Mouse (Mus musculus) CH12.LX (cell line): Measurements from ENCODE around the gene Lama2. TPM values are rescaled to one million over a fixed set of nuclear protein-coding genes. Genes with fewer than 3 reads are reported as not detected.

ENCODE experiments used
- DNase-seq: peaks from one replicate; pipeline ENCODE4 v3.0.0-alpha.2; 2013; ENCODE audit errors: extremely low read depth
- H3K27ac ChIP-seq: 2 replicates; pipeline ENCODE4 v1.5.1; 2012; ENCODE audit warnings: low read depth, mild to moderate bottlenecking, control low read depth, moderate library complexity; ENCODE audit not compliant: insufficient read depth
- H3K27me3 ChIP-seq: replicated peaks from 2 replicates; pipeline ENCODE3; 2012; ENCODE audit warnings: inconsistent platforms
- H3K36me3 ChIP-seq, 2 experiments: replicated peaks in 1 of 2; 2 replicates each; pipeline versions ENCODE3 to v1.6.1; 2012; ENCODE audit warnings: inconsistent platforms in 1 of 2, low read length in 1 of 2, mild to moderate bottlenecking in 1 of 2, mixed read lengths in 1 of 2, moderate library complexity in 1 of 2; ENCODE audit not compliant: control insufficient read depth in 1 of 2, insufficient read depth in 1 of 2
- H3K4me1 ChIP-seq, 2 experiments: 2 replicates each; pipeline ENCODE4 v1.6.1; 2012; ENCODE audit warnings: inconsistent platforms in 1 of 2, moderate library complexity in 1 of 2; ENCODE audit not compliant: insufficient read depth in 2 of 2, control insufficient read depth in 1 of 2
- H3K4me2 ChIP-seq: 2 replicates; pipeline ENCODE4 v1.6.1; 2012; ENCODE audit warnings: low read depth, mild to moderate bottlenecking, control low read depth; ENCODE audit not compliant: poor library complexity, insufficient read depth, severe bottlenecking
- H3K4me3 ChIP-seq, 3 experiments: fragments of 150-350 bp in 1 of 3; sonication (generic) in 1 of 3; replicated peaks in 1 of 3; 2 replicates each; pipeline versions ENCODE3 to v1.5.1; 2011 to 2012; ENCODE audit warnings: low read depth in 2 of 3, low read length in 2 of 3, mild to moderate bottlenecking in 2 of 3, moderate library complexity in 2 of 3, control low read depth in 1 of 3, improper control_type of control experiment in 1 of 3, inconsistent platforms in 1 of 3, mixed read lengths in 1 of 3; ENCODE audit not compliant: poor library complexity in 1 of 3
- H3K79me2 ChIP-seq: replicated peaks from 2 replicates; pipeline ENCODE4 v1.6.1; 2012; ENCODE audit warnings: mild to moderate bottlenecking, moderate library complexity; ENCODE audit not compliant: control insufficient read depth, poor library complexity, insufficient read depth, severe bottlenecking; ENCODE audit errors: extremely low read depth
- H3K9ac ChIP-seq: 2 replicates; pipeline ENCODE4 v1.6.1; 2012; ENCODE audit warnings: low read depth, mild to moderate bottlenecking, control low read depth, moderate library complexity; ENCODE audit not compliant: insufficient read depth
- H3K9me3 ChIP-seq: replicated peaks from 2 replicates; pipeline ENCODE3; 2012; ENCODE audit warnings: low read length, inconsistent platforms, mixed read lengths
- CTCF ChIP-seq, 2 experiments: IDR thresholded peaks in 1 of 2; conservative IDR thresholded peaks in 1 of 2; 2 replicates each; pipeline ENCODE4 v1.5.1; 2011 to 2012; ENCODE audit warnings: low read depth in 2 of 2, low read length in 2 of 2, improper control_type of control experiment in 1 of 2, inconsistent platforms in 1 of 2, mild to moderate bottlenecking in 1 of 2, moderate library complexity in 1 of 2
- ETS1 ChIP-seq: conservative IDR thresholded peaks from 2 replicates; pipeline ENCODE4 v1.6.1; 2012; ENCODE audit warnings: low read depth, mild to moderate bottlenecking, inconsistent platforms, low read length, improper control_type of control experiment, moderate library complexity
- HCFC1 ChIP-seq: IDR thresholded peaks from 2 replicates; pipeline ENCODE4 v1.6.1; 2012; ENCODE audit warnings: low read depth, mild to moderate bottlenecking, inconsistent platforms, low read length, improper control_type of control experiment
- KAT2A ChIP-seq: IDR thresholded peaks from 2 replicates; pipeline ENCODE4 v1.6.1; 2012; ENCODE audit warnings: low read length, improper control_type of control experiment, inconsistent platforms; ENCODE audit not compliant: insufficient replicate concordance
- MAFK ChIP-seq: IDR thresholded peaks from 2 replicates; pipeline ENCODE4 v1.6.1; 2011; ENCODE audit warnings: low read length, improper control_type of control experiment; ENCODE audit not compliant: insufficient replicate concordance
- MAX ChIP-seq: IDR thresholded peaks from 2 replicates; pipeline ENCODE4 v1.6.1; 2011; ENCODE audit warnings: low read length, improper control_type of control experiment
- MAZ ChIP-seq: IDR thresholded peaks from 2 replicates; pipeline ENCODE4 v1.6.1; 2012; ENCODE audit warnings: low read depth, mild to moderate bottlenecking, inconsistent platforms, low read length, improper control_type of control experiment, moderate library complexity
- MXI1 ChIP-seq: IDR thresholded peaks from 2 replicates; pipeline ENCODE4 v1.6.1; 2011; ENCODE audit warnings: mild to moderate bottlenecking, low read depth, low read length, improper control_type of control experiment
- PAX5 ChIP-seq: IDR thresholded peaks from 2 replicates; pipeline ENCODE4 v1.6.1; 2012; ENCODE audit warnings: low read length, inconsistent platforms, mixed read lengths
- POLR2A ChIP-seq: IDR thresholded peaks from 2 replicates; pipeline ENCODE4 v1.6.1; 2011; ENCODE audit warnings: low read depth, mild to moderate bottlenecking, improper control_type of control experiment, low read length
- RAD21 ChIP-seq: IDR thresholded peaks from 2 replicates; pipeline ENCODE4 v1.6.1; 2011; ENCODE audit warnings: low read depth, mild to moderate bottlenecking, low read length, improper control_type of control experiment, moderate library complexity
- SMC3 ChIP-seq: IDR thresholded peaks from 2 replicates; pipeline ENCODE4 v1.6.1; 2011; ENCODE audit warnings: low read depth, low read length, improper control_type of control experiment
- USF2 ChIP-seq: conservative IDR thresholded peaks from 2 replicates; pipeline ENCODE4 v1.6.1; 2011; ENCODE audit warnings: low read depth, low read length, improper control_type of control experiment
- ZNF384 ChIP-seq: IDR thresholded peaks from 2 replicates; pipeline ENCODE4 v1.6.1; 2012; ENCODE audit warnings: low read depth, low read length, improper control_type of control experiment, inconsistent platforms
- dilution Hi-C: fragments of 300-500 bp; cut with MboI; formaldehyde crosslinking; loops from 2 replicates; pipeline ENCODE4 v1.14.3; 2020; ENCODE audit warnings: low sequenced_read_pairs; ENCODE audit not compliant: extremely low pct_unique_long_range_greater_than_20kb, extremely low pct_ligation_motif_present
- in situ Hi-C: fragments of 300-500 bp; cut with MboI; formaldehyde crosslinking; loops from 3 replicates; pipeline ENCODE4 v1.14.3; 2019; ENCODE audit warnings: low sequenced_read_pairs, low pct_ligation_motif_present, low pct_unique_long_range_greater_than_20kb, mixed read lengths
- polyA plus RNA-seq: library from polyadenylated mRNA; unstranded; fragments of >175 nt; gene quantifications from 2 replicates; pipeline ENCODE4 v1.2.1, GENCODE M21; 2012; ENCODE audit warnings: low read depth; ENCODE audit not compliant: insufficient read length
- total RNA-seq, 2 experiments: library from RNA; depleted of rRNA; stranded (reverse); fragments of 300-350 nt in 1 of 2; fragments of >200 nt in 1 of 2; gene quantifications; 2 replicates each; pipeline ENCODE4 v1.2.3; 2012 to 2014

Gene Lama2
- total and polyA plus RNA-seq, 3 experiments, result not detected

DNA sequence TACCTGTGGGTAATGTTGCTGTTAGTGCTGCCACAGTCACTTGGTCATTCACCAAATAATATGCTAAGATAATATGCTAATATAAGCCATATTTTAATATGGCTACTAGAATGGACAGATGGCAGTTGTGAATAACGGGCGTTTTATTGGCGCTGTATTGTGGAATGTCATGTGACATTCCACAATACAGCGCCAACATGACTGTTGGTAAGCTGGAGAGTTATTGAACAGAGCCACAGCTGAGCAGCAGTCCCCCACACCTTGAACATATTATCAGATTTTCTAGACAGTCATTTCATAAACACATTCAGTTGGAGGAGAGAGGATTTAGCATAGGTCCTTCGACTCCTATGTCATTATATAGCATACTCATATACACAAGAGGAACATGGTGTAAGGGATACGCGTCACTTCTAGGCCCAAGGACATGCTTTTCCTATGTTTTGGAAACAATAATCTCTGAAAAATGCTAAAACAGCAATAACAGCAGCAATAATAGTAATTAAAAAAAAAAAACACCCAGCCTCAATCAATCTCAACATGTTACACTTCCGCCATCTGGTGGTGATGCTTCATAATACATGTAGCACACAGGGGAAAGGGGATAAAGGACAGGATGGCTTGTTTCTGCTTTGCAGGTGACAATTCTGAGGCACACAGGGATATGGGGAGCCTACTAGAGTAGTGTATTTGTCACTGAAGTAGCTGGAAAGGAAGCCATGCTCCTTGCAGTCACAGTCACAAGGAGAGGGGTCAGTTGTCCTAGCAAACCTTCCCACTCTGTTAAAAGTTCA is 624.2 kb downstream of the Lama2 start:
- Histone ChIP-seq H3K9ac (no peak overlapping the region), H3K4me2 (peak overlapping the region; percentile 38; the same call in 1 of the 2 replicates), H3K9me3 (no peaks in the 10 kb centered on the region), H3K27me3 (no peaks in the 10 kb centered on the region), H3K4me1 (peaks cover 0 to 8% of the 10 kb centered on the region in 2 experiments; a peak in 2 of 4 replicates), H3K79me2 (no peaks in the 10 kb centered on the region), H3K4me3 (no peak overlapping the region), H3K36me3 (no peaks in the 10 kb centered on the region), H3K27ac (no peak overlapping the region)
- dilution Hi-C loops, result no loop called here
- peak; percentile 71 for DNase-seq
- in situ Hi-C loops, result loop anchor here (25.0 kb wide), 1 partner anchor 283 kb away; no protein-coding TSS in a partner anchor
- TF ChIP-seq USF2 (no peak), POLR2A (no peak), SMC3 (peak; percentile 77), CTCF (conservative IDR thresholded peaks at IDR 0.05 in 1 of 2, IDR thresholded peaks at IDR 0.05 in 1 of 2; ENCODE audit: low read depth in 2 of 2, low read length in 2 of 2) (peak; percentile 52 to 82; a peak in 3 of 4 replicates), MAX (no peak), RAD21 (peak; percentile 75), ETS1 (no peak), KAT2A (no peak), ZNF384 (peak; percentile 94)

DNA sequence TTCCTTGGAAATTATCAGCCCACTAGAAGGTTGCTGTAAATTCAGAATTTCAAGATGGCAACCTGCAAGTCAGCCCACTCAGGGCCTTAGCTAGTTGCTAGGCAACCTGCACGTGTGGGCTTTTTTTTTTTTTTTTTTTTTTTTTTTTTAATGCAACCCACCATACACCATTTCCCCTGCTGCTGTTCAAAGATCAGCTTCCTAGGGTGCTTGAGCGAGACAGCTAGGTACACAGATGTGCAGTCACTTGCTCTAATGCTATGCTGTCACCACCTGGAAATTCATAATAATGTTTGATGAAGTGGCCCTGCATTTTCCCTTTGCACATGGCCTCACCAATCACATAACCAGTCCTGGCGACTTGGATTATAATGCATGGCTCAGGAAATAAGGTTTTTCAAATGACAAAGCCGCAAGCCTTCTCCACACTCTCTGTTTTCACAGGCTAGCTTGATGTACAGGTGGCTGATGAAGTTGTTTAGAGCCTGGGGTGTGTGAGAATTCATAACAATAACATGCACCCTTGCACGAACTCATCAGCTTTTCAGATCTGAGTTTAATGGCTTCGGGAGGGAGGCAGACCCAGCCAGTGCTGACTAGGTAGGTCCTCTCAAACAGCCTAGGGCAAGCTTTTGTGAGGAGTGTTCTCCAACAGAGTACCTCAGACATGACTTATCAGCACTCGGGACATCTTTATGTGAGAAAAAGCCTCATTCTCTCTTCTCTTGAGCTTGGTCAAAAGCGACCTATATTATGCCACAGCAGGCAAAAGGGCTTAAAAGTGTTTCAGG is 625.4 kb downstream of the Lama2 start:
- TF ChIP-seq HCFC1 (no peak), MAZ (no peak), PAX5 (no peak), MAFK (no peak), MXI1 (no peak)
- H3K4me3 ChIP-seq, result no peak overlapping the region
- no peaks in the 10 kb centered on the region for H3K79me2 ChIP-seq
- H3K27me3 ChIP-seq, result no peaks in the 10 kb centered on the region
- H3K36me3 ChIP-seq, result no peaks in the 10 kb centered on the region
- H3K27ac ChIP-seq, result no peak overlapping the region
- H3K9ac ChIP-seq, result no peak overlapping the region
- in situ Hi-C loops (loop anchor here (25.0 kb wide), 1 partner anchor 282 kb away; no protein-coding TSS in a partner anchor), dilution Hi-C loops (no loop called here)
- H3K9me3 ChIP-seq, result no peaks in the 10 kb centered on the region
- DNase-seq, result no peak
- H3K4me1 ChIP-seq, result peaks cover 0 to 8% of the 10 kb centered on the region in 2 experiments; a peak in 2 of 4 replicates
- H3K4me2 ChIP-seq, result no peak overlapping the region
